15 mouse cellular contexts compared by ENCODE assay signal in genomic region chr3:21833111-21833510, GRCm38 (mm10).
A peak's percentile ranks its signal among the peaks of the same experiment; 100 is the strongest.
DNase-seq lines count a peak whose midpoint lies in the region.
"Had no signal": no experiment of that assay in that cellular context is flagged by ENCODE, and none has a peak within 500 bp of the region (broad histone marks: within the 10 kb centered on the region; RNA-seq: fewer than 3 reads in every experiment).

No protein-coding gene starts in this region.

- DNase-seq in cerebellum, postnatal 14 days: peak; percentile 61
- DNase-seq in cerebellum, adult 9-10 months: no peak
- peak; percentile 45 for DNase-seq in 416B (ENCODE audit: low read depth)
- peak; percentile 75 for DNase-seq in NIH3T3 (ENCODE audit: low read depth)
- no peak for DNase-seq in heart, postnatal 4 days
- no peak for DNase-seq in neural tube, embryonic 10.5 days (ENCODE audit: extremely low spot score, low spot score)
- DNase-seq: adrenal gland, adult 8-10 months; adrenal gland, postnatal 25 days; cerebellum, adult 18-20 months; cerebellum, postnatal 25 days; gastrocnemius, postnatal 10 days; gastrocnemius, postnatal 36 days; heart, adult 2 months; heart, postnatal 14 days; kidney, adult 2 months had no signal

Comparison
In these comparisons a context has a peak if more than half of its experiments do, and no peak if none do; other contexts are left out.
1. DNase-seq: peak in cerebellum, postnatal 14 days (2 of 2), 416B (single experiment) and NIH3T3 (single experiment); none in cerebellum, adult 9-10 months (single experiment), heart, postnatal 4 days (single experiment) and neural tube, embryonic 10.5 days (single experiment).